In the genomic region with DNA sequence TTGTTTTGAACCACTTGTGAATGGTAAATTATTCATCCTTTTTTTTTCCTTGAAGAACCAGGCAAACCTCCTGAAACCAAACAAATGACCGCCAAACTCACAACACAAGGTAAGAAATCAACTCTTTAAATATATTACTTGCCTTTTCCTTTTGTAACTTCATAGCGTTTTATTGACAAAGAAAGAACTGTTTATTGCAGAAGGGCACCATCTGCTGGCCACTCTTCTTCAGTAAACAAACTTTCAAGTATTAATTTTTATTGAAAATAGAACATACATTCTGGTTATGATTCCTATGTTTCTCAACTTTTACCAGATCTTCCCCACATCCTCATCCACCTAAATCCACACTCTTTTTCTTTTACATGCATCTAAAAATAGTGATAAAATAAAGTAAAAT, we compare ENCODE assay signal across 10 mouse cellular contexts.
DNase-seq lines count a peak whose midpoint lies in the region; ATAC-seq and TF ChIP-seq lines count a peak whose summit lies in the region.
"Had no signal": no experiment of that assay in that cellular context is flagged by ENCODE, and none has a peak within 500 bp of the region (broad histone marks: within the 10 kb centered on the region; RNA-seq: fewer than 3 reads in every experiment).

No protein-coding gene starts in this region.

- WGBS in heart, postnatal 0 days, result 28% methylated on average over 2 of the region's 2 CpGs
- 38% methylated on average over 2 of the region's 2 CpGs for WGBS in midbrain, embryonic 14.5 days
- WGBS in midbrain, embryonic 10.5 days, result 38% methylated on average over 2 of the region's 2 CpGs

- no peaks in the 10 kb centered on the region; the same call in 1 of the 2 replicates for H3K4me1 ChIP-seq in heart, postnatal 0 days (ENCODE audit: control insufficient read depth, insufficient read depth)
- H3K4me1 ChIP-seq in midbrain, embryonic 14.5 days (ENCODE audit: control insufficient read depth, insufficient read depth, low read length), result no peaks in the 10 kb centered on the region
- no peaks in the 10 kb centered on the region for H3K4me1 ChIP-seq in midbrain, embryonic 10.5 days
- H3K4me1 ChIP-seq: embryonic facial prominence, embryonic 15.5 days; hindbrain, embryonic 15.5 days had no signal

- no peaks in the 10 kb centered on the region for H3K9me3 ChIP-seq in heart, postnatal 0 days (replicated peaks; ENCODE audit: control insufficient read depth, low read length)
- H3K9me3 ChIP-seq in midbrain, embryonic 14.5 days (ENCODE audit: control insufficient read depth, low read length), result no peaks in the 10 kb centered on the region
- H3K9me3 ChIP-seq in midbrain, embryonic 10.5 days (replicated peaks), result no peaks in the 10 kb centered on the region
- H3K9me3 ChIP-seq: embryonic facial prominence, embryonic 15.5 days; hindbrain, embryonic 15.5 days had no signal

- H3K4me3 ChIP-seq in heart, postnatal 0 days (ENCODE audit: low read depth, low read length), result no peak overlapping the region
- no peak overlapping the region for H3K4me3 ChIP-seq in midbrain, embryonic 14.5 days (replicated peaks; ENCODE audit: low read depth, low read length)
- H3K4me3 ChIP-seq in midbrain, embryonic 10.5 days, result no peak overlapping the region
- H3K4me3 ChIP-seq: embryonic facial prominence, embryonic 15.5 days; hindbrain, embryonic 15.5 days had no signal

- ATAC-seq in heart, postnatal 0 days (ENCODE audit: insufficient read depth, low read depth), result no peak
- no peak for ATAC-seq in midbrain, embryonic 14.5 days (ENCODE audit: low FRiP score, low TSS enrichment)
- ATAC-seq in erythroid progenitor cell, adult 5-6 weeks (replicated peaks; ENCODE audit: low FRiP score, poor library complexity, severe bottlenecking), result no peak

- no peak overlapping the region for H3K9ac ChIP-seq in heart, postnatal 0 days (replicated peaks; ENCODE audit: low read depth, low read length)
- H3K9ac ChIP-seq in midbrain, embryonic 14.5 days (replicated peaks; ENCODE audit: low read length), result no peak overlapping the region
- H3K9ac ChIP-seq: embryonic facial prominence, embryonic 15.5 days; hindbrain, embryonic 15.5 days had no signal

- TF ChIP-seq CTCF in heart, postnatal 0 days (IDR thresholded peaks at IDR 0.05; ENCODE audit: low read depth), result peak; percentile 53

- no peaks in the 10 kb centered on the region for H3K36me3 ChIP-seq in heart, postnatal 0 days (replicated peaks; ENCODE audit: control insufficient read depth, insufficient read depth, low read length)
- no peaks in the 10 kb centered on the region for H3K36me3 ChIP-seq in midbrain, embryonic 14.5 days (ENCODE audit: control insufficient read depth, insufficient read depth, low read length)
- no peaks in the 10 kb centered on the region for H3K36me3 ChIP-seq in midbrain, embryonic 10.5 days
- H3K36me3 ChIP-seq: embryonic facial prominence, embryonic 15.5 days; hindbrain, embryonic 15.5 days had no signal

- TF ChIP-seq EP300 in heart, postnatal 0 days (IDR thresholded peaks at IDR 0.05; ENCODE audit: low read depth), result no peak

- intact Hi-C loops in heart, postnatal 25 days (cut with DNase I), result no loop called here

- DNase-seq in heart, postnatal 0 days (ENCODE audit: low spot score), result peak; percentile 57
- DNase-seq in heart, postnatal 25 days (ENCODE audit: low spot score), result no peak
- DNase-seq in midbrain, embryonic 14.5 days, result peak; percentile 84
- DNase-seq in midbrain, embryonic 10.5 days (ENCODE audit: low spot score), result no peak
- DNase-seq in embryo, embryonic 11.5 days (ENCODE audit: low read depth, low spot score), result peak; percentile 9
- peak; percentile 21 to 57 for DNase-seq in right cerebral cortex, postnatal 10 days (ENCODE audit: low spot score in 2 of 2)
- DNase-seq in c-Kit-positive CD71-positive TER-119-positive erythroid progenitor cells, embryonic 14.5 days (ENCODE audit: low spot score), result no peak

- H3K4me2 ChIP-seq in heart, postnatal 0 days (ENCODE audit: low read depth, low read length), result no peak overlapping the region
- no peak overlapping the region for H3K4me2 ChIP-seq in midbrain, embryonic 14.5 days (ENCODE audit: low read length)
- H3K4me2 ChIP-seq: embryonic facial prominence, embryonic 15.5 days; hindbrain, embryonic 15.5 days had no signal

- H3K27ac ChIP-seq in heart, postnatal 0 days (ENCODE audit: low read depth), result no peak overlapping the region
- H3K27ac ChIP-seq in midbrain, embryonic 14.5 days (replicated peaks; ENCODE audit: low read depth, low read length), result no peak overlapping the region
- H3K27ac ChIP-seq in midbrain, embryonic 10.5 days (replicated peaks), result no peak overlapping the region
- H3K27ac ChIP-seq: embryonic facial prominence, embryonic 15.5 days; hindbrain, embryonic 15.5 days had no signal

- H3K27me3 ChIP-seq in heart, postnatal 0 days (ENCODE audit: control insufficient read depth, insufficient read depth, low read length), result no peaks in the 10 kb centered on the region
- H3K27me3 ChIP-seq in midbrain, embryonic 14.5 days (ENCODE audit: control insufficient read depth, insufficient read depth, low read length), result no peaks in the 10 kb centered on the region
- no peaks in the 10 kb centered on the region for H3K27me3 ChIP-seq in midbrain, embryonic 10.5 days (ENCODE audit: low read depth, poor library complexity, severe bottlenecking)
- H3K27me3 ChIP-seq: embryonic facial prominence, embryonic 15.5 days; hindbrain, embryonic 15.5 days had no signal

Comparison
In these comparisons a context has a peak if more than half of its experiments do, and no peak if none do; other contexts are left out.
1. DNase-seq: peak in heart, postnatal 0 days (single experiment), midbrain, embryonic 14.5 days (single experiment), embryo, embryonic 11.5 days (single experiment) and right cerebral cortex, postnatal 10 days (2 of 2); none in heart, postnatal 25 days (single experiment), midbrain, embryonic 10.5 days (single experiment) and c-Kit-positive CD71-positive TER-119-positive erythroid progenitor cells, embryonic 14.5 days (single experiment).